Comparison of ENCODE assay signal across 22 mouse cellular contexts in the genomic region with DNA sequence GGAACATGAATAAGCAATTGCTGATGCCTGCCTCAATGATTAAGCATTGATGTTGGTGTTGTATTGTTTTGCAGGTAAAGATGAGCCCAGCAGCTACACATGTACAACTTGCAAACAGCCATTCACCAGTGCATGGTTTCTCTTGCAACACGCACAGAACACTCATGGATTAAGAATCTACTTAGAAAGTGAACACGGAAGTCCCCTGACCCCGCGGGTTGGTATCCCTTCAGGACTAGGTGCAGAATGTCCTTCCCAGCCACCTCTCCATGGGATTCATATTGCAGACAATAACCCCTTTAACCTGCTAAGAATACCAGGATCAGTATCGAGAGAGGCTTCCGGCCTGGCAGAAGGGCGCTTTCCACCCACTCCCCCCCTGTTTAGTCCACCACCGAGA.
DNase-seq lines count a peak whose midpoint lies in the region; ATAC-seq and TF ChIP-seq lines count a peak whose summit lies in the region.
"Had no signal": no experiment of that assay in that cellular context is flagged by ENCODE, and none has a peak within 500 bp of the region (broad histone marks: within the 10 kb centered on the region; RNA-seq: fewer than 3 reads in every experiment).

No protein-coding gene starts in this region.

- peaks cover 3% of the 10 kb centered on the region; the same call in 1 of the 2 replicates for H3K4me1 ChIP-seq in forebrain, embryonic 11.5 days (replicated peaks; ENCODE audit: control insufficient read depth, insufficient read depth, low read length)
- H3K4me1 ChIP-seq in forebrain, embryonic 14.5 days (ENCODE audit: control insufficient read depth, insufficient read depth, low read length): peaks cover 32% of the 10 kb centered on the region
- no peaks in the 10 kb centered on the region; the same call in none of the 2 replicates for H3K4me1 ChIP-seq in midbrain, postnatal 0 days (ENCODE audit: insufficient read depth, low read length)
- peaks cover 23% of the 10 kb centered on the region for H3K4me1 ChIP-seq in midbrain, embryonic 16.5 days (ENCODE audit: control insufficient read depth, insufficient read depth, low read length)

- peak; percentile 46 for DNase-seq in forebrain, embryonic 11.5 days (ENCODE audit: low spot score)
- no peak for DNase-seq in forebrain, embryonic 14.5 days (ENCODE audit: low spot score)
- DNase-seq in heart, adult 11 months: peak; percentile 81
- DNase-seq in heart, adult 8-10 months (ENCODE audit: low spot score): no peak
- DNase-seq in midbrain, postnatal 0 days (ENCODE audit: low spot score): no peak
- DNase-seq: adrenal gland, adult 2 months; adrenal gland, postnatal 14 days; B cell, adult 2 months; cerebellum, adult 11 months; cerebellum, adult 2 months; cerebellum, adult 9-11 months; cerebellum, postnatal 25 days; gastrocnemius, postnatal 10 days; gastrocnemius, postnatal 36 days; kidney, adult 2 months had no signal

- H3K4me3 ChIP-seq in forebrain, embryonic 11.5 days (ENCODE audit: low read depth, low read length): no peak overlapping the region
- H3K4me3 ChIP-seq in forebrain, embryonic 14.5 days (ENCODE audit: low read depth, low read length): no peak overlapping the region
- H3K4me3 ChIP-seq in midbrain, postnatal 0 days (ENCODE audit: low read depth, low read length): no peak overlapping the region
- H3K4me3 ChIP-seq in midbrain, embryonic 16.5 days (ENCODE audit: low read depth, low read length): no peak overlapping the region
- H3K4me3 ChIP-seq: embryonic facial prominence, embryonic 13.5 days; forebrain, embryonic 12.5 days; hindbrain, embryonic 12.5 days; hindbrain, embryonic 15.5 days had no signal

- H3K9me3 ChIP-seq in forebrain, embryonic 11.5 days (ENCODE audit: control insufficient read depth, low read length): no peaks in the 10 kb centered on the region
- no peaks in the 10 kb centered on the region for H3K9me3 ChIP-seq in forebrain, embryonic 14.5 days (replicated peaks; ENCODE audit: control insufficient read depth, low read length)
- no peaks in the 10 kb centered on the region for H3K9me3 ChIP-seq in midbrain, postnatal 0 days (ENCODE audit: low read length)
- H3K9me3 ChIP-seq in midbrain, embryonic 16.5 days (replicated peaks; ENCODE audit: control insufficient read depth, low read length, poor library complexity, severe bottlenecking): no peaks in the 10 kb centered on the region
- H3K9me3 ChIP-seq: embryonic facial prominence, embryonic 13.5 days; forebrain, embryonic 12.5 days; hindbrain, embryonic 12.5 days; hindbrain, embryonic 15.5 days had no signal

- no peak for TF ChIP-seq CTCF in midbrain, postnatal 0 days (IDR thresholded peaks at IDR 0.05)

- no peak overlapping the region for H3K27ac ChIP-seq in forebrain, embryonic 11.5 days (ENCODE audit: low read depth, low read length)
- no peak overlapping the region for H3K27ac ChIP-seq in forebrain, embryonic 14.5 days (ENCODE audit: low read depth, low read length)
- no peak overlapping the region for H3K27ac ChIP-seq in midbrain, postnatal 0 days (ENCODE audit: low read depth, low read length)
- H3K27ac ChIP-seq in midbrain, embryonic 16.5 days (ENCODE audit: low read length): no peak overlapping the region
- H3K27ac ChIP-seq: forebrain, embryonic 12.5 days; hindbrain, embryonic 12.5 days; hindbrain, embryonic 15.5 days had no signal

- no peak for ATAC-seq in forebrain, embryonic 11.5 days (replicated peaks; ENCODE audit: low FRiP score)
- ATAC-seq in forebrain, embryonic 14.5 days: no peak
- peak; percentile 8; the same call in 1 of the 2 replicates for ATAC-seq in midbrain, postnatal 0 days (ENCODE audit: low FRiP score)
- ATAC-seq in midbrain, embryonic 16.5 days: no peak
- ATAC-seq: intestine, postnatal 0 days had no signal

- no peak overlapping the region for H3K9ac ChIP-seq in forebrain, embryonic 11.5 days (ENCODE audit: low read length)
- no peak overlapping the region for H3K9ac ChIP-seq in forebrain, embryonic 14.5 days (ENCODE audit: low read length)
- H3K9ac ChIP-seq in midbrain, postnatal 0 days (replicated peaks; ENCODE audit: low read length, poor library complexity, severe bottlenecking): no peak overlapping the region
- no peak overlapping the region for H3K9ac ChIP-seq in midbrain, embryonic 16.5 days (ENCODE audit: low read depth, low read length)
- H3K9ac ChIP-seq: embryonic facial prominence, embryonic 13.5 days; forebrain, embryonic 12.5 days; hindbrain, embryonic 12.5 days; hindbrain, embryonic 15.5 days had no signal

- H3K36me3 ChIP-seq in forebrain, embryonic 11.5 days (ENCODE audit: control insufficient read depth, insufficient read depth, low read length): peaks cover 6% of the 10 kb centered on the region
- peaks cover 39% of the 10 kb centered on the region for H3K36me3 ChIP-seq in forebrain, embryonic 14.5 days (ENCODE audit: control insufficient read depth, insufficient read depth, low read length)
- peaks cover 4% of the 10 kb centered on the region; the same call in 1 of the 2 replicates for H3K36me3 ChIP-seq in midbrain, postnatal 0 days (ENCODE audit: insufficient read depth, low read length)
- peaks cover 15% of the 10 kb centered on the region; the same call in 1 of the 2 replicates for H3K36me3 ChIP-seq in midbrain, embryonic 16.5 days (ENCODE audit: control insufficient read depth, insufficient read depth, low read length)

- 99% methylated on average over 8 of the region's 8 CpGs for WGBS in forebrain, embryonic 11.5 days
- 95% methylated on average over 8 of the region's 8 CpGs for WGBS in forebrain, embryonic 14.5 days
- 96% methylated on average over 8 of the region's 8 CpGs for WGBS in midbrain, postnatal 0 days
- WGBS in midbrain, embryonic 16.5 days: 92% methylated on average over 8 of the region's 8 CpGs

- no peaks in the 10 kb centered on the region for H3K27me3 ChIP-seq in forebrain, embryonic 11.5 days (ENCODE audit: control insufficient read depth, insufficient read depth, low read length)
- H3K27me3 ChIP-seq in forebrain, embryonic 14.5 days (replicated peaks; ENCODE audit: control insufficient read depth, insufficient read depth, low read length): no peaks in the 10 kb centered on the region
- H3K27me3 ChIP-seq in midbrain, postnatal 0 days (ENCODE audit: insufficient read depth, low read length): no peaks in the 10 kb centered on the region
- H3K27me3 ChIP-seq in midbrain, embryonic 16.5 days (ENCODE audit: control insufficient read depth, insufficient read depth, low read depth, low read length): no peaks in the 10 kb centered on the region
- H3K27me3 ChIP-seq: CH12.LX; embryonic facial prominence, embryonic 13.5 days; forebrain, embryonic 12.5 days; hindbrain, embryonic 12.5 days; hindbrain, embryonic 15.5 days had no signal

- H3K4me2 ChIP-seq in forebrain, embryonic 11.5 days (ENCODE audit: low read depth, low read length, severe bottlenecking): no peak overlapping the region
- H3K4me2 ChIP-seq in forebrain, embryonic 14.5 days (ENCODE audit: low read length): no peak overlapping the region
- no peak overlapping the region for H3K4me2 ChIP-seq in midbrain, postnatal 0 days (ENCODE audit: low read depth, low read length, poor library complexity, severe bottlenecking)
- no peak overlapping the region for H3K4me2 ChIP-seq in midbrain, embryonic 16.5 days (ENCODE audit: low read length)
- H3K4me2 ChIP-seq: embryonic facial prominence, embryonic 13.5 days; forebrain, embryonic 12.5 days; hindbrain, embryonic 12.5 days; hindbrain, embryonic 15.5 days had no signal

Comparison
In these comparisons a context has a peak if more than half of its experiments do, and no peak if none do; other contexts are left out.
1. DNase-seq: peak in forebrain, embryonic 11.5 days (single experiment) and heart, adult 11 months (single experiment); none in forebrain, embryonic 14.5 days (single experiment), heart, adult 8-10 months (single experiment) and midbrain, postnatal 0 days (single experiment).